Mouse (Mus musculus) stomach, embryonic 16.5 days (tissue): ENCODE data around the gene Ccdc154. TPM values are rescaled to one million over a fixed set of nuclear protein-coding genes. Genes with fewer than 3 reads are reported as not detected.

Experiments used
- ATAC-seq: fragments of 200-750 bp; cut with Nextera tagmentation; 2 replicates; pipeline ENCODE4 v1.8.0; 2017; ENCODE audit warnings: moderate number of reproducible peaks, moderate TSS enrichment; ENCODE audit not compliant: insufficient read depth, low FRiP score
- H3K27ac ChIP-seq: fragments of 300-500 bp; sonication (generic); 2 replicates; pipeline ENCODE4 v1.5.1; 2014; ENCODE audit warnings: low read length
- H3K27me3 ChIP-seq: fragments of 300-500 bp; sonication (generic); 2 replicates; pipeline ENCODE4 v1.6.1; 2014; ENCODE audit warnings: low read length, control low read depth, mixed read lengths; ENCODE audit not compliant: control insufficient read depth, insufficient read depth
- H3K36me3 ChIP-seq: fragments of 300-500 bp; sonication (generic); 2 replicates; pipeline ENCODE4 v1.6.1; 2014; ENCODE audit warnings: low read length; ENCODE audit not compliant: control insufficient read depth, insufficient read depth
- H3K4me1 ChIP-seq: fragments of 300-500 bp; sonication (generic); 2 replicates; pipeline ENCODE4 v1.6.1; 2014; ENCODE audit warnings: low read length, control low read depth, mixed read lengths; ENCODE audit not compliant: control insufficient read depth, insufficient read depth
- H3K4me2 ChIP-seq: fragments of 300-500 bp; sonication (generic); 2 replicates; pipeline ENCODE4 v1.6.1; 2014; ENCODE audit warnings: low read depth, low read length, mixed read lengths
- H3K4me3 ChIP-seq: fragments of 300-500 bp; sonication (generic); replicated peaks from 2 replicates; pipeline ENCODE4 v1.5.1; 2014; ENCODE audit warnings: mild to moderate bottlenecking, low read length
- H3K9ac ChIP-seq: fragments of 300-500 bp; sonication (generic); 2 replicates; pipeline ENCODE4 v1.6.1; 2014; ENCODE audit warnings: low read length
- H3K9me3 ChIP-seq: fragments of 300-500 bp; sonication (generic); replicated peaks from 2 replicates; pipeline ENCODE4 v1.6.1; 2016; ENCODE audit warnings: low read length, control low read depth; ENCODE audit not compliant: control insufficient read depth
- WGBS: fragments of 180-500 bp; shearing (Covaris S2); extraction: QIAGEN DNeasy Blood & Tissue Kit; methylation state at CpG from one replicate; pipeline ENCODE4 v1.1.7; 2014; 5-methylcytosine and 5-hydroxymethylcytosine counted together
- polyA plus RNA-seq: library from polyadenylated mRNA; unstranded; fragments of >200 nt; fragmentation: Nextera tagmentation; extraction: Ambion mirVana; gene quantifications from 2 replicates; pipeline ENCODE4 v1.2.1, GENCODE M21; 2015

The Ccdc154 gene
- polyA plus RNA-seq, 1 experiment from 2014 or later, result 0.79 TPM

DNA sequence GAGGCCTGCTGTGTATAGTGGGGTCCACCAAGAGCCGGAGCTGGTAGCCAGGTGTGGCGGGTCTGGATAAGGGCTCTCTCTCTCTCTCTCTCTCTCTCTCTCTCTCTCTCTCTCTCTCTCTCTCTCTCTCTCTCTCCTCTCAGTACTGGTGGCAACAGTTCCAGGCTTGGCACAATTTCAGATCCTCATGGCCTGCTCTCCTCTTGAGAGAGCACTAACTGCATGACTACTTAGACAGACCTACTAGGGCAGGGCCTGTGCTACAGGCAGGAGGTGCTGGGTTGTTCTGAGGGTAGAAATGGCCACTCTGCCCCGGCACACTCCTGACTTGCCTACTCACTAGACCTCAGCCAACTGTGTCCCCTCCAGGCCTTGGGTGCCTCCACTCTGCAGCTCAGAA is 10.3 kb downstream of the Ccdc154 start:
- H3K27ac ChIP-seq, result no peak overlapping the region
- WGBS, result 79% methylated on average over 3 of the region's 3 CpGs
- ATAC-seq, result no peak

DNA sequence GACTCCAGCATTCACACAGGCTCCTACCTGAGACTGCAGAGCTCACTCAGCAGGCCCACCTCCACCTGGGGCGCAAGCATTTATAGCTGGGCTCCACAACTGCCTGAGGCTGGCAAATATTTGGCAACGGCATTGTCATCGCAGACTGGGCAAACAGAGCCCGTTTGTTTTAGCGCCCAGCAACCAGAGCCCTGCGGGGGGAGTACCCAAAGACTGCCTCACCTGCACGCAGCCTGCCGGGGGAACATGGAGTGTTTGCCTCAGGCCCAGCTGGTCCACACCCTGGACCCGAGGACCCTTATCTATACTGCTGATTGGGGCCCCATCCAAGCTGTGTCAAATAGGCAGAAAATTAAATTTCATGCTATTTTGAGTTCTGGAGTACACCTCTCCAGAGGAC is 13.2 kb downstream of the Ccdc154 start, which contains the start of gene Gm38655:
Gene Gm38655 (minus strand): TSS at position 61 of the 400 bp plus-strand sequence.
- 0 out of 2 replicates have a peak within 1 kb of the TSS, but pooled peaks have one; percentile 6 for H3K4me3 ChIP-seq
- no peak within 1 kb of the TSS for H3K9ac ChIP-seq
- no peaks in the 10 kb centered on the region for H3K4me1 ChIP-seq
- no peaks in the 10 kb centered on the region for H3K9me3 ChIP-seq
- no peaks in the 10 kb centered on the region for H3K36me3 ChIP-seq
- ATAC-seq, result peak; percentile 89
- H3K4me2 ChIP-seq, result peak within 1 kb of the TSS; percentile 28
- H3K27ac ChIP-seq, result peak within 1 kb of the TSS; percentile 60; the same call in 1 of the 2 replicates
- no peaks in the 10 kb centered on the region for H3K27me3 ChIP-seq
- 52% methylated on average over 9 of the region's 9 CpGs for WGBS

More for the DNA sequence above, 10.3 kb downstream of the Ccdc154 start:
- H3K9ac ChIP-seq, result no peak overlapping the region
- H3K4me3 ChIP-seq, result no peak overlapping the region
- no peaks in the 10 kb centered on the region for H3K4me1 ChIP-seq
- H3K27me3 ChIP-seq, result no peaks in the 10 kb centered on the region
- no peak overlapping the region for H3K4me2 ChIP-seq
- no peaks in the 10 kb centered on the region for H3K36me3 ChIP-seq
- no peaks in the 10 kb centered on the region for H3K9me3 ChIP-seq

DNA sequence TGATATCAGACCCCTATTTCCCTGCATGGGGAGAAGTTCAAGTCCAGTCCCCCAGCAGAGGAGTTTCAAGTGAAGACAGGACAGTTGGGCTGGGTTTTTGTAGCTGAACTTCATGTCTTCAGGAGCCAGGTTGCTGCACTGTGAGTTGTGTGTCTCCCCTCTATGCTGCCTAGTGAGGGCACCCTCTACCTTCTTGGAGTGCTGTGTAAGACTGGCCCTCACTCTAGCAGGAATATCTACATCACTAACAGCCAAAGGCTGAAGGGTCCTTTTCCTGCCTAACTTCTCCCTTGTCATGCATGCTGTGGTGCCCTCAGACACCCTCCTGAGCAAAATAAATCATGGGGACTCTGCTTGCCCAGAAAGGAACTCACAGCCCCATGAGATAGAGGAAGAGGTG is 21.0 kb downstream of the Ccdc154 start:
- Histone ChIP-seq H3K4me1 (peaks cover 17% of the 10 kb centered on the region), H3K9ac (peak overlapping the region; percentile 79), H3K4me3 (peak overlapping the region; percentile 86), H3K27me3 (no peaks in the 10 kb centered on the region), H3K27ac (no peak overlapping the region), H3K4me2 (peak overlapping the region; percentile 85; the same call in 1 of the 2 replicates), H3K9me3 (no peaks in the 10 kb centered on the region), H3K36me3 (no peaks in the 10 kb centered on the region)
- ATAC-seq, result no peak

DNA sequence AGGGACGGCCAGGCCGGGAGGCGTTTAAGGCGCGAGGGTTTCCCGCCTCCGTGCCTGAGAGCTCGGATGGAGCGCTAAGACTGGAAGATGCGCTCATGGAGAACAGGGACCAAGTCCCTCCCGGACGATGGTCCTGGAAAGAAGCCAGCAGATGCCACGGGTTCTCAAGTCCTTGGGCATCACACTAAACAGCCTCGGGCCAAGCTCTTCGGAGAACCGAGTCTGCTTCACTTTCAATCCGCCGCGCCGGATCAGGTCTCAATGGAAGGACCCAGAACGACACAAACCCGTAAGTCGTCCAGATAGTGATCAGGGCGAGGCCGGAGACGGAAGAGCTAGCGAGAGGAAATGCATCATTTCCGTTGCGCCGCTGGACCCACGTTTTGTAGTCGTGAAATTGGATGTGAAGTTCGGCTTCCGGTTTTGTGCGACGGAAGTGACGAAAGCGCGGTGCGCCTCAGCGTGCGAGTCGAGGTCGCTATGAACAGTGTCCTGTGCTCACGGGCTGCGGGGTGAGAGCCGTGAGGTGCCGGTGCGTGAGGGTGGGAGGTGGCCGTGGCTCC is 21.9 kb downstream of the Ccdc154 start, which contains the start of gene BC003965:
Gene BC003965 (plus strand): TSS at position 426 of the 563 bp plus-strand sequence.
- peak within 1 kb of the TSS; percentile 79 for H3K9ac ChIP-seq
- WGBS, result under 1% methylated on average over 50 of the region's 50 CpGs
- ATAC-seq, result peak; percentile 88

DNA sequence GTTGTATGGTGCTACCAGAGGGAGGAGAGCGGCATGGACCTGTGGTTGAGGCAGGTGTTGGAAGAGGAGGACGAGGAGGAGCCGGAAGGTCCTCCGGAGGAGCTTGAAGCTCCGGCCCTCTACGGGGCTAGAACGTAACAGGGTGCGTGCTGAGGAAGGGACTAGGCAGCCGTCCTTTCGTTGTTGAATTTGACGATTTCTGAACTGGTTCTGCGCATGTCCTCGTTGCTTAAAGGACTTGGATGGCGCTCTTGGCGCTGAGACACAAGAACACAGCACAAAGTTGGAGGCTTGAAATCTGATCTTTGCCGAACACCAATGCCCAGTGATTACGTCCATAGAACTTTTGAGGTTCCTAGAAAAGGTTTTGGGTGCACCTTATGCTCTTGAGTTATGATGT is 22.7 kb downstream of the Ccdc154 start:
- peak overlapping the region; percentile 76 for H3K9ac ChIP-seq
- ATAC-seq, result peak; percentile 2; the same call in 1 of the 2 replicates
- no peaks in the 10 kb centered on the region for H3K36me3 ChIP-seq
- peak overlapping the region; percentile 43; the same call in 1 of the 2 replicates for H3K27ac ChIP-seq
- H3K4me2 ChIP-seq, result peak overlapping the region; percentile 96
- no peaks in the 10 kb centered on the region for H3K9me3 ChIP-seq
- 6% methylated on average over 17 of the region's 17 CpGs for WGBS
- peak overlapping the region; percentile 86 for H3K4me3 ChIP-seq
- peaks cover 25% of the 10 kb centered on the region for H3K4me1 ChIP-seq
- no peaks in the 10 kb centered on the region for H3K27me3 ChIP-seq

More for the DNA sequence above, 21.9 kb downstream of the Ccdc154 start, which contains the start of gene BC003965:
- Histone ChIP-seq H3K9me3 (no peaks in the 10 kb centered on the region), H3K36me3 (no peaks in the 10 kb centered on the region), H3K27me3 (no peaks in the 10 kb centered on the region), H3K27ac (peak within 1 kb of the TSS; percentile 88), H3K4me2 (peak within 1 kb of the TSS; percentile 96), H3K4me1 (peaks cover 18% of the 10 kb centered on the region), H3K4me3 (peak within 1 kb of the TSS; percentile 86)

DNA sequence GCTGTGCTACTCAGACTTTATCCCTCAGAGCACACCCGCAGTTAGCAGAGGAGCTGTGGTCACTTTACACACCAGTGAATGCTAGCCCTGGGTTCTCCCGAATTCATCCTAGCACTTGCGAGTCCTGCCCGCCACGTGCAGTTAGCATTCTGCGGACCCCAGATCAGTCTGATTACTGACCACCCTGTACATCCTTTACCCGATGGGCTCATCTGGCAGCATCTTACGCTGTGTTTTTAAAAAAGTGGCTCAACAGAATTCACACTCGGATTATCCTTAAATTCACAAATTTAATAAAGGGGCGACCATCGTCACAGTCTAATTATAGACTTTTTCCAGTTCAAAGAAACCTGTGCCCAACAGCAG is 25.5 kb downstream of the Ccdc154 start:
- H3K9me3 ChIP-seq, result no peaks in the 10 kb centered on the region
- H3K27me3 ChIP-seq, result no peaks in the 10 kb centered on the region
- peak overlapping the region; percentile 93 for H3K4me2 ChIP-seq
- no peak for ATAC-seq
- peaks cover 27% of the 10 kb centered on the region for H3K4me1 ChIP-seq
- peak overlapping the region; percentile 97 for H3K9ac ChIP-seq
- H3K4me3 ChIP-seq, result peak overlapping the region; percentile 96
- WGBS, result 8% methylated on average over 11 of the region's 11 CpGs
- H3K36me3 ChIP-seq, result no peaks in the 10 kb centered on the region
- peak overlapping the region; percentile 77 for H3K27ac ChIP-seq

DNA sequence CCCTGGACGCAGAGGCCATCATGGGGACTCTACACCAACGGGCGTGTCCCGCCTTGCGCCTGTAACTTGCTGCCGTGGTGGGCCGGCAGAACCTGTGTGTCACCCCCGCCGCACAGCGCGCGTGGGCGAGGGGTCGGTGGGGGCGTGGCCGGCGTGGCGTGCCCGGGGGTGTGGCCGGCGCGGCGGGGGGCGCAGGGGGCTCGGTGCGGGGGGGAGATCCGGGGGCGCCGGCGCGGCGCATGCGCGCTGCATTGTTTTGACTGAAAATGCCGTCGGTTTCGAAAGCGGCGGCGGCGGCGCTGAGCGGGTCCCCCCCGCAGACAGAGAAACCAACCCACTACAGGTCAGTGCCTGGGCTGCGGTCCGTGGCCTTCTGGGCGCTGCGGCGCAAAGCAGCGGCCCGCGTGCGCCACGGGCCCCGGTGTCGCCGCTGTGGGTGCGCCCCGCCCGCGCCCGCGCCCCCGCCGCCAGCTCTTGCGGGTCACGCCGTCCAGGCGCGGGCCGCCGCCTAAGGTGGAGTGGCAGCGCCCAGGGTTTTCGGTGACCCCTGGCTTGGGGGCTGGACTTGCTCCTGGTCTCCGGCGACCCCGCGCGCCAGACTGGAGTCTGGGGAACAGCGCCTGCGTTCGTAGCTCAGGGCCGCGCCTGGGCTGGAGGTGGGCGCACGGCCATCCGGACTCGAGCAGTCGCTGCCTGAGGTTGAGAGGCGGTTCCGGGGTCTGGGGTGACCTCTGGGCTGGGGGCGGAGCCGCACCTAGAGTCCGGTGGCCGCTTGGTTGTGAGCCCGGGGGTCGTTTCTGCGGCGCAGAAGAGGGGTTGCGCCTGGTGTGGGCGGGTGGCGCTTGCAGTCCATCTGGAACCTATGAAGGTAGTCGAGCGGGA is 26.1 kb downstream of the Ccdc154 start, which contains the start of gene Unkl:
Gene Unkl (plus strand): TSS at position 248 of the 882 bp plus-strand sequence.
- Histone ChIP-seq H3K4me1 (peaks cover 26% of the 10 kb centered on the region), H3K36me3 (no peaks in the 10 kb centered on the region), H3K4me2 (peak within 1 kb of the TSS; percentile 93), H3K4me3 (peak within 1 kb of the TSS; percentile 96), H3K27ac (peak within 1 kb of the TSS; percentile 77), H3K27me3 (no peaks in the 10 kb centered on the region), H3K9me3 (no peaks in the 10 kb centered on the region), H3K9ac (peak within 1 kb of the TSS; percentile 97)
- under 1% methylated on average over 97 of the region's 104 CpGs for WGBS
- peak; percentile 46; the same call in 1 of the 2 replicates for ATAC-seq

DNA sequence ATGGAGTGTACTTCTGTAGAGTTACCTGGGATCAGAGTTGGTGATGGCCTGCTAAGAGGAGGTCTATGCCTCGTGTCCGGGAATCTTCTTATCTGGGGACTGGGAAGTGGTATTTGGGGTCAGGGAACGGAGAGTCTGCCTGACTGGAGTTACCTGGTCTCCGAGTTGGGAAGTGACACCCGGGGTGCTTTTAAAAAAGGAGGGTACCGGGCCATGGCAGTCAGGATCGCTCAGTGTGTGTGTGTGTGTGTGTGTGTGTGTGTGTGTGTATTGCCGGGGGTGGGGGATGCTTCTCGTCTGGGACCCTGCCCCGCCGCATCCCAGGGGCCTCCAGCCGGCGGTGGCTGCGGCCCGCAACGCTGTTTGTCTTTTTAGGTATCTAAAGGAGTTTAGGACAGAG is 26.8 kb downstream of the Ccdc154 start:
- H3K4me1 ChIP-seq, result peaks cover 21% of the 10 kb centered on the region
- peak overlapping the region; percentile 93 for H3K4me2 ChIP-seq
- peak overlapping the region; percentile 97 for H3K9ac ChIP-seq
- no peak for ATAC-seq
- no peak overlapping the region for H3K27ac ChIP-seq
- H3K4me3 ChIP-seq, result peak overlapping the region; percentile 96
- no peaks in the 10 kb centered on the region for H3K36me3 ChIP-seq
- WGBS, result 2% methylated on average over 16 of the region's 16 CpGs
- no peaks in the 10 kb centered on the region for H3K9me3 ChIP-seq
- no peaks in the 10 kb centered on the region for H3K27me3 ChIP-seq

DNA sequence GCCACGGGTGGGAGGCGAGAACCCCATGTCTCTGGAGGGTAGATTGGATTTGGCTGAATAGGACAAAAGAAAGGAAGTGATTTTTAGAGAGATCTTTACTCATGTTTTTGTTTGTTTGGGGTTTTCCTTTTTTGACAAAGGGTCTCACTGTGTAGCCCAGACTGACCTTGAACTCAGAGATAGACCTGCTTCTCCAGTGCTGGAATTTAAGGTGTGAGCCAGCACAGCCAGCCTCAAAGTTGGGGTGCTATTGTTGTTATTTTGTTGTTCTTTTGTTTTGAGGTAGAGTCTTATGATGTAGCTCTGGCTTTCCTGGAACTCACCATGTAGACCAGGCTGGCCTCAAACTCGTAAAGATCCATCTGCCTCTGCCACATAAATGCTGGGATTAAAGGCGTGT is 40.1 kb downstream of the Ccdc154 start:
- H3K27ac ChIP-seq, result no peak overlapping the region
- H3K4me3 ChIP-seq, result no peak overlapping the region
- no peaks in the 10 kb centered on the region for H3K27me3 ChIP-seq
- H3K9me3 ChIP-seq, result no peaks in the 10 kb centered on the region
- H3K9ac ChIP-seq, result no peak overlapping the region
- H3K4me2 ChIP-seq, result no peak overlapping the region
- 89% methylated on average over 4 of the region's 4 CpGs for WGBS
- H3K4me1 ChIP-seq, result no peaks in the 10 kb centered on the region
- H3K36me3 ChIP-seq, result peaks cover 23% of the 10 kb centered on the region; the same call in 1 of the 2 replicates
- no peak for ATAC-seq
